Mouse (Mus musculus) liver, embryonic 15.5 days (tissue): ENCODE measurements around the gene Bcl2. TPM values are rescaled to one million over a fixed set of nuclear protein-coding genes. Genes with fewer than 3 reads are reported as not detected.

Source experiments
- ATAC-seq: fragments of 200-750 bp; cut with Nextera tagmentation; 2 replicates; pipeline ENCODE4 v1.8.0; 2017; ENCODE audit warnings: moderate number of reproducible peaks, mild to moderate bottlenecking, moderate library complexity; ENCODE audit not compliant: insufficient read depth
- H3K27ac ChIP-seq: fragments of 300-500 bp; sonication (generic); replicated peaks from 2 replicates; pipeline ENCODE4 v1.5.1; 2015; ENCODE audit warnings: mild to moderate bottlenecking, inconsistent platforms
- H3K27me3 ChIP-seq: fragments of 300-500 bp; sonication (generic); 2 replicates; pipeline ENCODE4 v1.6.1; 2015; ENCODE audit warnings: mild to moderate bottlenecking, inconsistent platforms
- H3K36me3 ChIP-seq: fragments of 300-500 bp; sonication (generic); replicated peaks from 2 replicates; pipeline ENCODE4 v1.6.1; 2015; ENCODE audit warnings: moderate library complexity, mild to moderate bottlenecking, inconsistent platforms
- H3K4me1 ChIP-seq: fragments of 300-500 bp; sonication (generic); replicated peaks from 2 replicates; pipeline ENCODE4 v1.6.1; 2015; ENCODE audit warnings: inconsistent platforms
- H3K4me2 ChIP-seq: fragments of 300-500 bp; sonication (generic); 2 replicates; pipeline ENCODE4 v1.6.1; 2015; ENCODE audit warnings: moderate library complexity, mild to moderate bottlenecking, inconsistent platforms
- H3K4me3 ChIP-seq: fragments of 300-500 bp; sonication (generic); replicated peaks from 2 replicates; pipeline ENCODE4 v1.5.1; 2015; ENCODE audit warnings: mild to moderate bottlenecking, inconsistent platforms
- H3K9ac ChIP-seq: fragments of 300-500 bp; sonication (generic); 2 replicates; pipeline ENCODE4 v1.6.1; 2015; ENCODE audit warnings: moderate library complexity, mild to moderate bottlenecking, inconsistent platforms
- H3K9me3 ChIP-seq: fragments of 300-500 bp; sonication (generic); replicated peaks from 2 replicates; pipeline ENCODE4 v1.6.1; 2016; ENCODE audit warnings: inconsistent platforms
- WGBS: fragments of 180-500 bp; shearing (Covaris S2); methylation state at CpG from one replicate; pipeline ENCODE4 v1.1.7; 2015; ENCODE audit warnings: mixed read lengths; ENCODE audit not compliant: insufficient replicate concordance; 5-methylcytosine and 5-hydroxymethylcytosine counted together
- polyA plus RNA-seq: library from polyadenylated mRNA; unstranded; fragments of >200 nt; fragmentation: Nextera tagmentation; extraction: Ambion mirVana; gene quantifications from 2 replicates; pipeline ENCODE4 v1.2.1, GENCODE M21; 2015

Bcl2 gene
- polyA plus RNA-seq, 1 experiment from 2014 or later, result 0.84 TPM

GRCm38 (mm10) chr1:106613371-106613770 is 100.7 kb downstream of the Bcl2 start:
- Histone ChIP-seq H3K27ac (no peak overlapping the region), H3K36me3 (no peaks in the 10 kb centered on the region), H3K9me3 (no peaks in the 10 kb centered on the region), H3K4me3 (no peak overlapping the region), H3K27me3 (no peaks in the 10 kb centered on the region), H3K4me2 (no peak overlapping the region), H3K9ac (no peak overlapping the region), H3K4me1 (no peaks in the 10 kb centered on the region)
- no peak for ATAC-seq
- 54% methylated on average over 5 of the region's 5 CpGs for WGBS

- Histone ChIP-seq H3K4me1 (no peaks in the 10 kb centered on the region), H3K4me2 (no peak overlapping the region), H3K9me3 (no peaks in the 10 kb centered on the region), H3K27me3 (no peaks in the 10 kb centered on the region), H3K27ac (no peak overlapping the region), H3K4me3 (no peak overlapping the region), H3K9ac (no peak overlapping the region), H3K36me3 (no peaks in the 10 kb centered on the region)
- 23% methylated on average over 8 of the region's 8 CpGs for WGBS
- no peak for ATAC-seq
Observed at GRCm38 (mm10) chr1:106612166-106613031, 101.7 kb downstream of the Bcl2 start.

GRCm38 (mm10) chr1:106611246-106611645 is 102.8 kb downstream of the Bcl2 start:
- Histone ChIP-seq H3K27ac (no peak overlapping the region), H3K9me3 (no peaks in the 10 kb centered on the region), H3K27me3 (no peaks in the 10 kb centered on the region), H3K36me3 (no peaks in the 10 kb centered on the region), H3K4me2 (no peak overlapping the region), H3K9ac (no peak overlapping the region), H3K4me1 (no peaks in the 10 kb centered on the region), H3K4me3 (no peak overlapping the region)
- ATAC-seq, result no peak
- 57% methylated on average over 6 of the region's 6 CpGs for WGBS

DNA sequence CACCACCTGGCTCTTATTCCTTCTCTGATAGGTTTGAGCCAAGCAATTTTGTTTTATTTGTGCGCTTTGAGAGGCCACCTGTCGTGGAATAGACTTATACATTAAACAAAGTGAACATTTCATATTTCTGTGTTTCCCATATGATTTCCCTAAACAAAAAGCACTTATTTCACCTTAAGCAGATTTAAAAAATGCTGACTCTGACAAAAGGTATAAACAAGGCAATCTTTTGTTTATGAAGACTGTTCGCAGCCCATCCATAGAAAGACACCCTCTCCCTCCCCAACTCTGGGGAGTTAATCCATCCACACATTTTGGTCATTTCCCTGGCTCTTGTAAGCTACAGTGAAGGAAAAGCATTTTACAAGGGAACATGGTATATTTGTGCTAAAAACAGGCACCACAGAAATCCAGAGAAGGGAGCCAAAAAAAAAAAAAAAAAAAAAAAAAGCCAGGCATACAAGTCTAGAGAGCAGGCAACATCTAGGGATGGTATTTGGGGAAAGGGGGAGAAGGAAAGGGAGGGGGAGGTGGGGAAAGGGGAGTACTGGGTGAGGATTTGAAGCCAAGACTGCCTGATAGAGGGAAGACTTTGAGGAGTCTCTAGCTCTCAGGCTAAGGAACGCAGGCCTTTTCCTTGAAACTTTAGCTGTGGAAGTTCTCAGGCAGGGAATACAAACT is 105.8 kb downstream of the Bcl2 start:
- WGBS, result 71% methylated on average over 4 of the region's 4 CpGs
- Histone ChIP-seq H3K27me3 (no peaks in the 10 kb centered on the region), H3K9ac (no peak overlapping the region), H3K4me1 (no peaks in the 10 kb centered on the region), H3K4me2 (no peak overlapping the region), H3K36me3 (no peaks in the 10 kb centered on the region), H3K4me3 (no peak overlapping the region), H3K27ac (no peak overlapping the region), H3K9me3 (no peaks in the 10 kb centered on the region)
- no peak for ATAC-seq

GRCm38 (mm10) chr1:106606951-106607350 is 107.1 kb downstream of the Bcl2 start:
- Histone ChIP-seq H3K9ac (no peak overlapping the region), H3K4me2 (no peak overlapping the region), H3K4me1 (no peaks in the 10 kb centered on the region), H3K4me3 (no peak overlapping the region), H3K36me3 (no peaks in the 10 kb centered on the region), H3K27me3 (no peaks in the 10 kb centered on the region), H3K27ac (no peak overlapping the region), H3K9me3 (no peaks in the 10 kb centered on the region)
- no peak for ATAC-seq
- WGBS, result 65% methylated on average over 5 of the region's 5 CpGs

GRCm38 (mm10) chr1:106603406-106603805 is 110.7 kb downstream of the Bcl2 start:
- 62% methylated on average over 4 of the region's 4 CpGs for WGBS
- H3K9ac ChIP-seq, result no peak overlapping the region
- no peak overlapping the region for H3K4me3 ChIP-seq
- no peaks in the 10 kb centered on the region for H3K9me3 ChIP-seq
- ATAC-seq, result no peak
- H3K27me3 ChIP-seq, result no peaks in the 10 kb centered on the region
- H3K4me2 ChIP-seq, result no peak overlapping the region
- H3K4me1 ChIP-seq, result no peaks in the 10 kb centered on the region
- no peaks in the 10 kb centered on the region for H3K36me3 ChIP-seq
- no peak overlapping the region for H3K27ac ChIP-seq

- 37% methylated on average over 6 of the region's 6 CpGs for WGBS
- H3K27me3 ChIP-seq, result no peaks in the 10 kb centered on the region
- no peak overlapping the region for H3K27ac ChIP-seq
- H3K4me1 ChIP-seq, result no peaks in the 10 kb centered on the region
- H3K9ac ChIP-seq, result no peak overlapping the region
- H3K9me3 ChIP-seq, result no peaks in the 10 kb centered on the region
- no peaks in the 10 kb centered on the region for H3K36me3 ChIP-seq
- no peak overlapping the region for H3K4me2 ChIP-seq
- no peak for ATAC-seq
- H3K4me3 ChIP-seq, result no peak overlapping the region
Observed at GRCm38 (mm10) chr1:106602941-106603340, 111.1 kb downstream of the Bcl2 start.

GRCm38 (mm10) chr1:106602536-106602935 is 111.5 kb downstream of the Bcl2 start:
- WGBS, result 30% methylated on average over 5 of the region's 5 CpGs
- H3K27me3 ChIP-seq, result no peaks in the 10 kb centered on the region
- no peak overlapping the region for H3K27ac ChIP-seq
- no peak overlapping the region for H3K9ac ChIP-seq
- no peaks in the 10 kb centered on the region for H3K36me3 ChIP-seq
- ATAC-seq, result no peak
- H3K9me3 ChIP-seq, result no peaks in the 10 kb centered on the region
- no peak overlapping the region for H3K4me2 ChIP-seq
- H3K4me3 ChIP-seq, result no peak overlapping the region
- no peaks in the 10 kb centered on the region for H3K4me1 ChIP-seq

DNA sequence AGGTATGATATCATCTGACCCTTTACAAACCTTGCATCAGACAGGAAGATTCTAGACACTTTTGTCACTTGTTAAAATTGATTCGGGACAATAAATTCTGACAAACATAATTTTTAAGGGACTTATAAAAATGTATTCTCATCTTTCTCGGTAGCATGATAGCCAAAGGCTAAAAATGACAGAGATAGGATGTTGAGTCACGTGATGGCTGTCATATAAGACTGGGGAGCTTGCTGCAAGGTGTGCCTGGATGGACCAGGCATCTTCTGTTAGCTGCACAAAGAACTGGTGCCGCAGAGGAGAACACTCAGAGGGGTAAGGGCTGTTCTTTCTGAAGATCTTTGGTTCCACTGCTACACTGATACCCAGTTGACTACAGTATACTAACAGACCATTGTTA is 112.8 kb downstream of the Bcl2 start:
- no peak overlapping the region for H3K4me3 ChIP-seq
- no peak overlapping the region for H3K27ac ChIP-seq
- 55% methylated on average over 4 of the region's 4 CpGs for WGBS
- H3K4me1 ChIP-seq, result no peaks in the 10 kb centered on the region
- no peaks in the 10 kb centered on the region for H3K27me3 ChIP-seq
- H3K9me3 ChIP-seq, result no peaks in the 10 kb centered on the region
- ATAC-seq, result no peak
- H3K9ac ChIP-seq, result no peak overlapping the region
- H3K36me3 ChIP-seq, result no peaks in the 10 kb centered on the region
- H3K4me2 ChIP-seq, result no peak overlapping the region

DNA sequence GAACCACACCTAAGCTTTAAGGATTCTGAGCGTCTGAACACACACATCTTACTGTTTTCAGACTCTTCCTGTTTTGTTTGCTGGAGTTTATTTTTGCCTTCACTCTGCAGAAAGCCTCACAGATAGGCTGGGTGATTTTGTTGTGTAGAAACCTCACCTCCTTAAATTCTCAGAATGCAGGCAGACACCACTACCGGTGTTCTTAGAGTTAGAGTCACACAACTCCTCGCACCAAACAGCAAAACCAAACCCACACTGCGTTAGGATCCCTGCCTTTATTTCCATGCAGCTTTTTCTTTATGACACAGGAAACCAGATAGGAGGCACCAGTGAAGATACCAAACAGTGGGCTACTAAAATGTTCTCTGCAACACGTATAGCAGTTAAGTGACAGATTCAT is 113.2 kb downstream of the Bcl2 start:
- H3K4me1 ChIP-seq, result no peaks in the 10 kb centered on the region
- H3K4me2 ChIP-seq, result no peak overlapping the region
- no peak overlapping the region for H3K4me3 ChIP-seq
- H3K9ac ChIP-seq, result no peak overlapping the region
- no peaks in the 10 kb centered on the region for H3K9me3 ChIP-seq
- H3K36me3 ChIP-seq, result no peaks in the 10 kb centered on the region
- no peaks in the 10 kb centered on the region for H3K27me3 ChIP-seq
- ATAC-seq, result no peak
- no peak overlapping the region for H3K27ac ChIP-seq
- 32% methylated on average over 5 of the region's 5 CpGs for WGBS

DNA sequence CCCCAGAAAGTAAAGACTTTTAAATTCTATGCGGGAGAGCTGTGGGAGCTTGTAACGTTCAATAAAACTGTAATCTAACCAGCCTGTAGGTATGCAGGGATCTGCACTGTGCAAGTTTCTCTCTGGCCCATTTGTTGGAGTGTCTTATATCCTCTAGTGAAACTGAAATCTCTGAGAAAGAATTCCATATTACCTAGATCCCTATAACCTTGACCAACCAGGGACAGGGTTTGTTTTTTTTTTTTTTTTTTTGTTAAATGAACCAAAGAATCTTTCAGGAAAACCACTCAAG is 115.8 kb downstream of the Bcl2 start:
- no peaks in the 10 kb centered on the region for H3K27me3 ChIP-seq
- H3K4me1 ChIP-seq, result no peaks in the 10 kb centered on the region
- no peak overlapping the region for H3K27ac ChIP-seq
- no peak overlapping the region for H3K9ac ChIP-seq
- H3K9me3 ChIP-seq, result no peaks in the 10 kb centered on the region
- 78% methylated on average over 2 of the region's 2 CpGs for WGBS
- ATAC-seq, result no peak
- H3K36me3 ChIP-seq, result no peaks in the 10 kb centered on the region
- no peak overlapping the region for H3K4me3 ChIP-seq
- H3K4me2 ChIP-seq, result no peak overlapping the region
